Mouse (Mus musculus): ENCODE results near the gene Dr1. TPM values are rescaled to one million over a fixed set of nuclear protein-coding genes. Genes with fewer than 3 reads are reported as not detected.

The Dr1 gene
- polyA plus RNA-seq, 1 experiment from 2014 or later: 46.5 TPM

Other genes with a start within 250 kb of the Dr1 start
- gene Mtf2, start 203.2 kb upstream of the Dr1 start, polyA plus RNA-seq (2015; fragmentation: Nextera tagmentation; extraction: Ambion mirVana): 91.5 and 97.4 TPM in 2 replicates
- 40.3 and 42.0 TPM in 2 replicates for gene Tmed5, start 136.3 kb upstream of the Dr1 start, polyA plus RNA-seq (2015; fragmentation: Nextera tagmentation; extraction: Ambion mirVana)
- 7.2 and 13.5 TPM in 2 replicates for gene Ccdc18, start 136.0 kb upstream of the Dr1 start, polyA plus RNA-seq (2015; fragmentation: Nextera tagmentation; extraction: Ambion mirVana)
- gene Pigg, start 43.7 kb downstream of the Dr1 start, polyA plus RNA-seq (2015; fragmentation: Nextera tagmentation; extraction: Ambion mirVana): 7.3 and 7.5 TPM in 2 replicates
- gene Gm42517, start 99.0 kb downstream of the Dr1 start, polyA plus RNA-seq (2015; fragmentation: Nextera tagmentation; extraction: Ambion mirVana): 0.21 TPM in 1 of 2 replicates, not detected in the other
- 0.39 and 0.49 TPM in 2 replicates for gene Pde6b, start 119.5 kb downstream of the Dr1 start, polyA plus RNA-seq (2015; fragmentation: Nextera tagmentation; extraction: Ambion mirVana)
- gene Atp5k, start 165.6 kb downstream of the Dr1 start, polyA plus RNA-seq (2015; fragmentation: Nextera tagmentation; extraction: Ambion mirVana): 354 and 360 TPM in 2 replicates
- gene Mfsd7a, start 180.0 kb downstream of the Dr1 start, polyA plus RNA-seq (2015; fragmentation: Nextera tagmentation; extraction: Ambion mirVana): 0.37 and 0.40 TPM in 2 replicates
- 18.0 and 21.9 TPM in 2 replicates for gene Pcgf3, start 192.3 kb downstream of the Dr1 start, polyA plus RNA-seq (2015; fragmentation: Nextera tagmentation; extraction: Ambion mirVana)